Mouse (Mus musculus): ENCODE data around the gene Prkacb.
"Not testable (repeated sequence)": the region's sequence is repeated elsewhere in the genome, so short reads cannot be mapped to it uniquely, and the experiment has no call there.

Gene Prkacb

DNA sequence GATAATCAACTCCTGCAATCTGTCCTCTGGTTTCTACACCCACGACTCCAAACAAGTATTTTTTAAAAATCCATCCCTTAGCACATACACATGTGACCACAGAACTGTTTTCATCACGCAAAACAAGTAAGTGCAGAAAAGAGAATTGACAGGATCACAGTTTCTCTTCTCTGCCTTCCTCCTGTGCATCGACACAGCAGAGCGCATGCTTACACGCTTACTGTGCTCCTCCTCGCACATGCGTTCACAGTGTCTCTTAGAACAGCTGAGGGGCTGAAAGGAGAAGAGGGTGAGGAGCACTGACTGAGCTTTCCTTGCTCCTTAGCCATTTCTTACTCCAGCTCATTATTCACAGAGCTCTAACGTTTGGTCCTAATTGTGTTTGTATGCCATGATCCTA lies 33.9 kb downstream of the Prkacb start:
- DNase-seq (ENCODE audit: low read depth, low spot score): no peak

- DNase-seq (ENCODE audit: low read depth, low spot score): no peak
Observed at GRCm38 (mm10) chr3:146778451-146778850, 34.3 kb downstream of the Prkacb start.

DNA sequence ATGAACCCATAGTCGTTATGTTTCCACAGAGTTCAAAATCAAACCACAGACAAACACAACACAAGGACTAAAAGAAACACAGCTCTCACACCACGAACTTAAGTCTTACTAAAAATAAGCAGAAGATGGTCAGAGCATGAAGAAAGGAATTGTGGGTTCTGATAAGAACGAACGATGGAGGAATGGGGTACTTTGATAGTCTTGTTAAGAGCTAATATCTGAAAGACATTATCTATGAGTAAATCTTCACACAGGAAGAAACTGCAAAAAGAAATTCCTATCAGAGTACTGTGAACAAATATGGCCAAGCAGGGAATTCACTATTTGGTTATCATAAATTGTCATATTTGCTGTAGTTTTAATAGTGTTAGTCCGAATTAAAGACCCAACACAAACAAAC lies 36.1 kb downstream of the Prkacb start:
- no peak for DNase-seq (ENCODE audit: low read depth, low spot score)

DNA sequence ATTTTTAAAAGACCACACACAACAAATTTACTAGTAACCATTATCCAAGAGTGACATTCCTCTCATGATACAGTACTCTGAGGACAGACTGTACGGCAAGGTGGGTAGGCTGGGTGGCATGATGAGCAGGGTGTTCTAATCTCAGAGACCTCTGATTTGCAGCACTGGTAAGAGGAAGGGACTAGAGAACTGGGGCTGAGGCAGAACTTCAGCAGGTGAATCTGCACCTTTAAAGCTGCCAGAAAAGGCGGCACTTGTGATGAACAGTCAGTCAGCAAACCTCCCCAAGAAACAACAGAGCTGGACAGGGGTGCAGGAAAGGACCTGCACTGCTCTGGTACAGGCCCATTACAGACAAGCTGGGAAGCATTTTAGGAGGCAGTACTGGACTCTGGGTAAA lies 41.9 kb downstream of the Prkacb start:
- no peak for DNase-seq (ENCODE audit: low read depth, low spot score)

- DNase-seq (ENCODE audit: low read depth, low spot score): no peak
Observed at GRCm38 (mm10) chr3:146769940-146770659, 42.7 kb downstream of the Prkacb start.

DNA sequence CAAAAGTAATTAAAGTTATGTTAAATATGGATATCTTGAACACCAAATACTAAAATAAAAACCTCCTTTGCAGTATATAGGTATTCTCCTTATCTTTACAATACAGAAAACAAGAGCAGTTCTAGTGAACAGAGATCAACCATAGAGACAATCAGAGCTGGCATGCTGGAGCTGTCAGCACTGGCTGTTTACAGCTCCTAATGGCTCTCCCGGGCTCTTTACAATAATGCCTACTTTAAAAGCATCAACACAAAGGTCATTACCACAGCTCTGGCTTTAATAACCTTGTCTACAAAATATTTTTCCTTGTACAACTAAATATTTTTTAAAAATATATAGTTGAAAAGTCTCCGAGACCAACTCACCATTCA lies 43.2 kb downstream of the Prkacb start:
- DNase-seq (ENCODE audit: low read depth, low spot score): no peak

DNA sequence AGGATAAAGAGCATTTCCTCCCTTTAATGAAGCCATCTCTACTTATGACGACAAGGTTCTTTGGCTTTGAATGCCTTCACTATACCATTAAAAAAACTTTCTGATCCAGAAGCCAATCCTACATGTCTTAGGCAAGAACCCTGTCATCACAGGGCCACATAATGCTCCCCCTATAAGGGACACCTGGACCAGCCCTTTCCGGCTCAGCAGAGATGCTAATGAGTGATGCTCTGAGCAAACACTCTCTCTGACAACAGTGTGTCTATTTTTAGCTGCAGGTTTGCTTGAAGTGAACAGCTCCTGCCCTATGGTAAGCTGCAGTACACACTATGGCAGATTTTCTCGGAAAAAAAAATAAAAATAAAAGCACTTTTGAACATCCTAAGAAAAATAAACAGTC lies 43.9 kb downstream of the Prkacb start:
- no peak for DNase-seq (ENCODE audit: low read depth, low spot score)

GRCm38 (mm10) chr3:146768360-146768759 lies 44.4 kb downstream of the Prkacb start:
- no peak for DNase-seq (ENCODE audit: low read depth, low spot score)

DNA sequence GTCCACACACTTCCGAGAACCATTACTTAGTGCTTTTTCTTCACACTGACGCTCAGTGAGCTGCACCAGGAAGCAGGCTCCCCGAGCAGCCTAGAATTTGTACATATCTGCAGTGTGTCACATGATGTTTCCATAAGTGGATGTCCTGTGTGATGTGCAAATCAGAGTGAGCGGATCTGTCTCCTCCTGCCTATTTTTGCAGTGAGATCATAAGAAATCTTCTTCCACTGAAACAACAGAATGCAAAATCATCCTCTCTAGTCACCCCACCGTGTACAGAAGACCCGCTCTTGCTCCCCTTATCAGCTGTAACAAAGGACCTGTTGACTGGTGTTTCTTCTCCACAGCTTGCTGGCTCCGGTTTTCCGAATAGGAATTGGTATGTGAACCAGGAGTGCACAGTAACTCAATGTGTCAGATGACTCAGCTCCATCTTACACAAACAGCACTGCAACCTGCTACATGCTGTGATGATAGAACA lies 46.0 kb downstream of the Prkacb start:
- no peak for DNase-seq (ENCODE audit: low read depth, low spot score)

DNA sequence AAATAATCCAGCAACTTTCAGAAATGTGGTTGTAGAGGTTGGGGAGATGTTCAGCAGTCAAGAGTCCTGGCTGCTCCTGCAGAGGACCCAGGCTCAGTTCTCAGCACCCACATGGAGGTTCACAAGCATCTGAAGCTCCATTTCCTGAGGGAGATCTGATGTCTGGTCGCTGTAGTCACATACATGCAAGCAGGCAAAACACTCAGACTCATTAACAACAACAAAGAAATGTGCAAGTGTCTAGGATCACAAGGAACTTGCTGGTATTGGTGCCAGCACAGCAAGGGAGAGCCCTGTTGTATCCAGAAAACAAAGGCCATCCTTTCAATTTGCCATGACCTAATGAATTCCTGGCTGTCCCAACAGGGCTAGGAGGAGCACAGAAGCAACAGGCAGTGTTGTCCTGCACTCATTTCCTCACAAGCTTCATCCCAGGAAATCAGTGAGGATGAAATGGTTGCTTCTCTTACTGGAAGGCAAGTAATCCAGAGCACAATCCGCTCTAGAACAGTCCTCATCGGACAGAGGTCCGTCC lies 46.7 kb downstream of the Prkacb start:
- DNase-seq (ENCODE audit: low read depth, low spot score): no peak

GRCm38 (mm10) chr3:146764871-146765529 lies 47.8 kb downstream of the Prkacb start:
- DNase-seq (ENCODE audit: low read depth, low spot score): no peak

DNA sequence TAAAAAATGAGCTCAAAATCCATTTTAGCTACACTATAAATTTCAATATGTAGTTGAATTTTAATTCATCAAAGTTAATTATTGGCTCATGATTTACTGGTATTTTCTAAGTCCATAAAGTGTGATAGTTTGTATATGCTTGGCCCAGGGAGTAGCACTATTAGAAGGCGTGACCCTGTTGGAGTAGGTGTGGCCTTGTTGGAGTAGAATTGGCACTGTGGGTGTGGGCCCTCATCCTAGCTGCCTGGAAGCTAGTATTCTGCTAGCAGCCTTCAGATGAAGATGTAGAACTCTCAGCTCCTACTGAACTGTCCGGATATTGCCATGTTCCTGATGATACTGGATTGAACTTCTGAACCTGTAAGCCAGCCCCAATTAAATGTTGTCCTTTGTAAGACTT lies 49.7 kb downstream of the Prkacb start:
- DNase-seq (ENCODE audit: low read depth, low spot score): not testable (repeated sequence)

GRCm38 (mm10) chr3:146761276-146761675 lies 51.5 kb downstream of the Prkacb start:
- no peak for DNase-seq (ENCODE audit: low read depth, low spot score)

DNA sequence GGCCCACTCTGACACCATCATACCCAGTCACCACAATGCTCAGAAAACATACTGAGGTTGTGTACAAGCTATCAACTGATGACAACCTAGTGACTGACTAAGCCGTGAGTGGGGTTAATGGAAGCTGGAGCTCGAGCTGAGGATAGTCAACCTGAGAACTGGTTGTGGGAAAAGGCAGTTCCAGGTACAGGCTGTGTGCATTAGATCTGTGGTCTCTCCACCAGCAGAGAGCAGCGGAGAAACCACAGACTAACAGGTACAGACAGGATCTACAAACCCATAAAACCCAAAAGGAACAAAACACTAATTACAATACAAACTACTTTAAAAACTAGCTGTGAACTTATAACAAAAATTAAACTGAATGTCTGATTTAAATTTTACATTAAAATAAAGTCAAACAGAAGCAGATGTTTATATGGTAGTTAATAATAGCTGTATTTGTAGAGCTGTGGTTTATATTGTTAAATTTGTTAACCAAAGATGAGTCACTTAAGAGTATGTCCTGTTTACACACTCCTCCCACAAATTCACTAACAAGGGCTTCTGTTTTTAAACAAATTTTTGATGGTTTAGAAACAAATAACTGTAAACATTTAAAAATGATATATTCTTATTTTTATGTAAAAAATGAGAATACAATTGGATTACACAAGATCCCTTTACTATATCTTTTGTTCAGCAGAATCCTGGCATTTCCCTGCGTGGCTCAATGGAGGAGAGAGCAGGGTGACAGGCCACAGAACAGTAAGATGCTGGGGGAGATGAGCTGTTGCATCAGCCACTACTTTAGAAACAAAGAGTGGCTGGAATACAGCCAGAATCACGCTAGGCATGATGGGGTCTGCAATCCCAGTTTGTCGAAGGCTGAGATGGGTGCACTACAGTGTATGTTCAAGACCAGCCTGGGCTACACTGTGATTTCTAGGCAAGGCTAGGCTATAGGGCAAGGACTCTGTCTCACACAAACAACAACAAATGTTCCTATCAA lies 54.5 kb downstream of the Prkacb start:
- no peak for DNase-seq (ENCODE audit: low read depth, low spot score)

DNA sequence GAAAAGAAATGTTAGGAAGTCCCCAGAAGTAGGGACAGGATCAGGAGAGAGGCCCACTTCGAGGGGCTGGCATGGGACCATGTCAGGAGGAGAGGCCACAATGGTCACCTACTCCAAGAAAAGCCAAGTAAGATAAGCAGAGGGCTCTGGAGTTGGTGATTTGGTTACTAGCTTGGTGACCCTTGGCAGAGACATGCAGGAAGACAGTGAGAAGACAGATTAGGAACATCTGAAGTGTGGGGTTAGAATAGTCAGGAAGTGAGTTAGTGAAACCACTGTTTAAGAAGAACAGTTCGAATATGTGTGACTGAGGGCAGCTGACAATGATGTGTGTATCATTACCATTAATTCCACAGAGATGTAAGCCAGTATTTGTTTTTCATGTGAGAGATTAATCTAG lies 58.5 kb downstream of the Prkacb start:
- DNase-seq (ENCODE audit: low read depth, low spot score): no peak

DNA sequence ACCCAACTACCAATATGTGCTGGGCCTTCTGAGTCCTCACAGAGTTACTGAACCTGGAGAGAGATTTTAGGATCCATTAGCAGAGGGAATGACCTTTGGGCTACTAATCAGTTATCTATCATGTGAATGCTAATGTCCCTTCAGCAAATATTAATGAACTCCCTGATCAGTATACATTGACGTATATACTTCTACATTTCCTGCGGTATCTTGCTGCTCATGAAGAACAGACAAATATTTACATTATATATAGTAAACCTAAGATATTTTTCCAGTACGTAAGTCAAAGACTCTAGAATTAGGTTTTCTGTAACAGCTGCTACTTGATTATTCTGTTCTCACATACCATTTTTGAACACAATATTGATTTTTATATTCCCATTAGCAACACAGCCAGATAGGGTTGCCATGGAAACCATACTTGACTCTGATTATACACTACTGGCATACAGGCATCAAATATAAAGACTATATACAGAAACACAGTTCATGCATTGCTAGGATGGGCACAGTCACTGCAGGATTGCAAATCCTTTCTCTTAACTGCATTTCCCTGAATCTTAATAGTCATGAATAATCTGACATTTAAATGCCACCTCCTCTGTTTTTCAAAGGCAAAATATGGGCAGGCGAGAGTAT lies 71.1 kb downstream of the Prkacb start:
- DNase-seq (ENCODE audit: low read depth, low spot score): no peak

DNA sequence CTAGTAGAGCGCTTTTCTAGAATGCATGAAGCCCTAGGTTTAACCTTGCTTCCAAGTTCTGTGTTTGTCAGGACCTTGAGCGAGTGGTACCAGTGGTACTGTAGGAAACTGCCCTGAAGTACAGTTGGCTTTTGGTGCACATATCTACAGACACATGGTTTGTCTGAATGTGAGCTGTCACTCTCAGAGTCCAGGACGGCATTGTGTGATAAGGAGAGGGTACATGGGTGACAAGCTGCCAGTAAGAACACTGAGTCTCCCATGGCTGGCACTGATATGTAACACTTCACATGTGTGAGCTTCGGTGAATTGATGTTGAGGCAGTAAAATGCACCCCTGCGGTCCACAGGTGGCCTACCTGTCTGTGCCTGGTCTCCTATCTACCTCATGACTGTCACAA lies 71.6 kb downstream of the Prkacb start:
- DNase-seq (ENCODE audit: low read depth, low spot score): no peak

GRCm38 (mm10) chr3:146736186-146736585 lies 76.6 kb downstream of the Prkacb start:
- DNase-seq (ENCODE audit: low read depth, low spot score): not testable (repeated sequence)

DNA sequence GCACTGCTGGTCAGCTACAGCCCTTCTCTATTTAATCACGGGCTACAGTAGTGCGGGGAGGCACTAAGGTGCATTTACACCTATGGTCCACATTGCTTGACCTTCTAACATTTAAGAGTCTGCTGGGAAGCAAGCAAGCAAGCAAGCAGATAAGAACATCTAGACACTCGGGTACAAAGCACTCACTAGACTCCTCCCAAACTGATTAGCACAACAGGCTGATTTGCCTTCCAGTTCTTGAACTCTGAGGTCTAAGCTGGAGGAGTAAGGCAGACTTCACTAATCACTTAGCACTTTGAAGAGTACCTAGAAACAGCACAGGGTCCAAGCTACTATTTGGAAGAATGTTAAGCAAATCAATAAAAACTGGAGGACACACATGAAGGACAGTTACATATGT lies 77.1 kb downstream of the Prkacb start:
- no peak for DNase-seq (ENCODE audit: low read depth, low spot score)

DNA sequence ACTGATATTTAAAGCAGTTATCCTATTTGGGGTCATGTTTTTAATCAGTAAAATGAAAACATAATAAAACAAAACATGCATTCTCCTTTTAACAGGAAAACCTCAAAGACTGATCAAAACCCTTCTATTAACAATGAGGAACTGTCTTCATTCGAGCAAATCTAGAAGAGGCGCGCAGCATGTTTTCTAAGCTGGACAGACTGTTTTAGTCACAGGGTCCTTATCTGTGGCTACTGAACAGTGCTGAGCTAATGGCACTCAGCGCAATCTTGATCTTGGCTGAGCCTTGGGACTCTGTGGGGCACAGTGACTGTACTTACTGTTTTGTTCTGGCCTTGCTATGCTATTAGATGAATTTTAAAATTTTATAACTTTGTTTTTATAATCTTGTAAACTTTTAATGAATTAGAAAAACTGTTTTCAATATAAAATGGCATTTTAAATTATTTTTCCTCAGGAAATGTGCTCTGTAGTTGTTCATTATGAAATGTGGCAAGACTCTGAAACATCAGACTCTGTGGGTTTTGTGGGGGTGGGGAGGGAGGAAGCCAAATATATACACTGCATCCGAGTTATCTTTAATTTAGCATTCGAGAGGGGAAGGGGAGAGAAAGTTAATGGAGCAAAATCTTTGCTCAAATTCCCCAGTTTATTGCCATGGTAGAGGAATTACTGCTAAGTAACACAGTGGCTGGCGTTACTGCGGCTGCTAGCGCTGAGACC lies 77.7 kb downstream of the Prkacb start:
- DNase-seq (ENCODE audit: low read depth, low spot score): no peak

DNA sequence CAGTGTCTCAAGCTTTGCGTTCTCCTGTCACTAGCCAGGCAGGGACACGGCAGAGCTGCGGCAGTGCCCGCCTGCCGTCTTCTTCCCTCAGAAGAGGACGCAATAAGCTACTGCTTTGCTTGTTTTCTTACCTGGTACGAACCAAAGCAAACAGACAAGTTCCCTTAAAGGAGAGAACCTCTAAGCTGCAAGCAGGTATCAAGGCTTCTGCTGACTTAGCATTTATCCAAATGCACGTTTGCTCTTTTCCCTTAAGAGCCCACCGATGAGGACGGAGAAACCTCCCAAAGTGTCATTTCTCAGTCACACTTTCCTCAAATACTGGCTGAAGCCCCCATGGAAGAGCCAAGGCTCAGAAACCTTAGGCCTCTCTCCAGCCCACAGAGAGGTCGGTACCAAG lies 81.3 kb downstream of the Prkacb start:
- DNase-seq (ENCODE audit: low read depth, low spot score): no peak

Data from retina, postnatal 7 days (tissue).